Comparison of ENCODE assay signal across 8 mouse cellular contexts in the genomic region with DNA sequence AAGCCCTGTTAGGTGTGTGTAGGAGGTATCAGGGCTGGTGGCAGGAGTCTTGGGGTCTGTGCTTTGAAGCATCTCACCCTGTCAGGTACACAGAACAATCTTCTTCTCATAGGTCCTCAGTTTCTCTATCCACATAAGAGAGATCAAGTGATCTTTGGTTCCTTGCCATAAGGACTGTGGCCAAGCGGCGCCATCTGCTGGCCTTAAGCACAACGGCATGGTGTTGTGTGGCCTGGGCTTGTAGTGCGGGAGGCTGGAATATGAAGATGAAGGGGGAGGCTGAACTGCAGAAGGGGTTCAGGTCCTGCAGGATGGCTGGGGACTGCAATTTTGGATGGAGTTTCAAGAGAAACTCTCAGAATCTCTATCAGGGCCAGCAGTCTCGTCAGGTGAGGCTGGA. TPM values are rescaled to one million over a fixed set of nuclear protein-coding genes. Genes with fewer than 3 reads are reported as not detected.
A peak's percentile ranks its signal among the peaks of the same experiment; 100 is the strongest.
DNase-seq lines count a peak whose midpoint lies in the region; ATAC-seq lines count a peak whose summit lies in the region.

No protein-coding gene starts in this region.

- H3K4me3 ChIP-seq in forebrain, embryonic 11.5 days (ENCODE audit: low read depth, low read length), result no peak overlapping the region
- no peak overlapping the region for H3K4me3 ChIP-seq in forebrain, embryonic 13.5 days

- H3K9ac ChIP-seq in forebrain, embryonic 11.5 days (ENCODE audit: low read length), result no peak overlapping the region
- no peak overlapping the region for H3K9ac ChIP-seq in forebrain, embryonic 13.5 days

- peak; percentile 69 for DNase-seq in forebrain, embryonic 11.5 days (ENCODE audit: low spot score)
- DNase-seq in right cerebral cortex, adult 18-20 months, result peak; percentile 46
- no peak for DNase-seq in right cerebral cortex, postnatal 4 days
- DNase-seq in cerebellum, postnatal 36 days, result peak; percentile 41 to 49
- DNase-seq in kidney, postnatal 36 days, result peak; percentile 58 to 75
- no peak for DNase-seq in c-Kit-positive CD71-positive TER-119-positive erythroid progenitor cells, embryonic 14.5 days (ENCODE audit: low spot score)

- no peaks in the 10 kb centered on the region for H3K9me3 ChIP-seq in forebrain, embryonic 11.5 days (ENCODE audit: control insufficient read depth, low read length)
- H3K9me3 ChIP-seq in forebrain, embryonic 13.5 days (replicated peaks), result no peaks in the 10 kb centered on the region

- no peak for ATAC-seq in forebrain, embryonic 11.5 days (replicated peaks; ENCODE audit: low FRiP score)
- no peak for ATAC-seq in forebrain, embryonic 13.5 days
- peak; percentile 69 for ATAC-seq in megakaryocyte, adult 5-6 weeks (ENCODE audit: poor library complexity, severe bottlenecking)

- H3K36me3 ChIP-seq in forebrain, embryonic 11.5 days (ENCODE audit: control insufficient read depth, insufficient read depth, low read length), result no peaks in the 10 kb centered on the region
- H3K36me3 ChIP-seq in forebrain, embryonic 13.5 days (ENCODE audit: poor library complexity, severe bottlenecking), result no peaks in the 10 kb centered on the region

- peaks cover 9% of the 10 kb centered on the region; the same call in 1 of the 2 replicates for H3K4me1 ChIP-seq in forebrain, embryonic 11.5 days (replicated peaks; ENCODE audit: control insufficient read depth, insufficient read depth, low read length)
- H3K4me1 ChIP-seq in forebrain, embryonic 13.5 days, result peaks cover 29% of the 10 kb centered on the region

- no peak overlapping the region for H3K4me2 ChIP-seq in forebrain, embryonic 11.5 days (ENCODE audit: low read depth, low read length, severe bottlenecking)
- no peak overlapping the region for H3K4me2 ChIP-seq in forebrain, embryonic 13.5 days

- no peak overlapping the region for H3K27ac ChIP-seq in forebrain, embryonic 11.5 days (ENCODE audit: low read depth, low read length)
- no peak overlapping the region for H3K27ac ChIP-seq in forebrain, embryonic 13.5 days

- 5% methylated on average over 5 of the region's 5 CpGs for WGBS in forebrain, embryonic 11.5 days
- WGBS in forebrain, embryonic 13.5 days, result 8% methylated on average over 5 of the region's 5 CpGs

- H3K27me3 ChIP-seq in forebrain, embryonic 11.5 days (ENCODE audit: control insufficient read depth, insufficient read depth, low read length), result peaks cover 37% of the 10 kb centered on the region
- H3K27me3 ChIP-seq in forebrain, embryonic 13.5 days, result peaks cover 37% of the 10 kb centered on the region

RNA-seq across cellular contexts. Expression of a gene that starts 5.8 kb away (rescaled TPM):
- polyA plus RNA-seq in forebrain, embryonic 11.5 days (2014; fragmentation: Nextera tagmentation; extraction: Ambion mirVana), result 6.4 and 7.1 TPM in 2 replicates
- polyA plus RNA-seq in forebrain, embryonic 13.5 days (2015; fragmentation: Nextera tagmentation; extraction: Ambion mirVana), result 10.9 and 14.4 TPM in 2 replicates
- not detected in 2 replicates for total RNA-seq in megakaryocyte, adult 5-6 weeks (2015)
- not detected in 2 replicates for total RNA-seq in megakaryocyte, adult 5-6 weeks (2017)

RNA-seq across cellular contexts. Expression of a gene that starts 33.8 kb away (rescaled TPM):
- polyA plus RNA-seq in forebrain, embryonic 11.5 days (2014; fragmentation: Nextera tagmentation; extraction: Ambion mirVana), result 0.29 and 1.1 TPM in 2 replicates
- 0.08 and 0.15 TPM in 2 replicates for polyA plus RNA-seq in forebrain, embryonic 13.5 days (2015; fragmentation: Nextera tagmentation; extraction: Ambion mirVana)
- total RNA-seq in megakaryocyte, adult 5-6 weeks (2015), result not detected in 2 replicates
- total RNA-seq in megakaryocyte, adult 5-6 weeks (2017), result not detected in 2 replicates

Comparison
In these comparisons a context has a peak if more than half of its experiments do, and no peak if none do; other contexts are left out.
1. DNase-seq: peak in forebrain, embryonic 11.5 days (single experiment), right cerebral cortex, adult 18-20 months (single experiment), cerebellum, postnatal 36 days (2 of 2) and kidney, postnatal 36 days (2 of 2); none in right cerebral cortex, postnatal 4 days (single experiment) and c-Kit-positive CD71-positive TER-119-positive erythroid progenitor cells, embryonic 14.5 days (single experiment).